Mouse (Mus musculus): Measurements from ENCODE around the gene Cbl.

DNA sequence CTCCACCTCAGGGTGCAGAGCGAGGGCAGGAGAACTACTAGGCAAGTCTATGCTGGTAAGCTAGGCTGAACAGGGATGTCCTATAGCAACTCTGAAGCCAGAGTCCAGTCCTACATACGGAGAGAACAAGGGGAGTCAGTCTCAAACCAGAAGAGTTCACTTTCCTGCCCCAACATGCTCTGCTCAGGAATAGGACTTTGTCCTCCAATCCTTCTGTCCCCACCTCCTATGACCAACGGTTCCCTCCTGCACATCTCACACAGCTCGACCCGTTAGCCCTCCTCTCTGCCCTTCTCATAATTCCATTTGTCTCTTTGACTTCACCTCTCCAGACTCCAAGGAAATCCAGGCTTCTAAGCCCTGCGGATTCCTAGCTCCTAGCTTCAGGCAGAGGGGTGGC is 14.1 kb upstream of the Cbl start:
- TF ChIP-seq CTCF (IDR thresholded peaks at IDR 0.05; ENCODE audit: low read depth, low read length) = no peak
- no peak for TF ChIP-seq TAL1 (conservative IDR thresholded peaks at IDR 0.05; ENCODE audit: low read depth, low read length)
- no peak for TF ChIP-seq GATA1 (IDR thresholded peaks at IDR 0.05; ENCODE audit: borderline replicate concordance, low read length)
- no peak for TF ChIP-seq POLR2AphosphoS5 (IDR thresholded peaks at IDR 0.05; ENCODE audit: insufficient replicate concordance, low read depth, low read length)
